Mouse (Mus musculus) right cerebral cortex, postnatal 4 days (tissue): ENCODE results near the gene Plppr1.

Experiments
- DNase-seq: peaks from one replicate; pipeline ENCODE4 v3.0.0-alpha.2; 2022

Plppr1 gene

GRCm38 (mm10) chr4:49144798-49145197, 85.7 kb downstream of the Plppr1 start:
- no peak for DNase-seq

- no peak for DNase-seq
These were observed 89.7 kb downstream of the Plppr1 start for GRCm38 (mm10) chr4:49148775-49149174.

- no peak for DNase-seq
These were observed 90.2 kb downstream of the Plppr1 start for GRCm38 (mm10) chr4:49149251-49149650.

- DNase-seq, result peak; percentile 37
These were observed 94.8 kb downstream of the Plppr1 start for GRCm38 (mm10) chr4:49153849-49154248.

GRCm38 (mm10) chr4:49156781-49157180, 97.7 kb downstream of the Plppr1 start:
- no peak for DNase-seq

- no peak for DNase-seq
These were observed 104.2 kb downstream of the Plppr1 start for GRCm38 (mm10) chr4:49163285-49163684.

- no peak for DNase-seq
These were observed 107.3 kb downstream of the Plppr1 start for GRCm38 (mm10) chr4:49166391-49166790.

- no peak for DNase-seq
These were observed 108.0 kb downstream of the Plppr1 start for GRCm38 (mm10) chr4:49167030-49167429.

GRCm38 (mm10) chr4:49169498-49169897, 110.4 kb downstream of the Plppr1 start:
- DNase-seq, result no peak

- DNase-seq, result no peak
These were observed 119.0 kb downstream of the Plppr1 start for GRCm38 (mm10) chr4:49178101-49178500.

- DNase-seq, result no peak
These were observed 119.8 kb downstream of the Plppr1 start for GRCm38 (mm10) chr4:49178891-49179290.

- no peak for DNase-seq
These were observed 120.6 kb downstream of the Plppr1 start for GRCm38 (mm10) chr4:49179471-49180181.

- no peak for DNase-seq
These were observed 131.0 kb downstream of the Plppr1 start for GRCm38 (mm10) chr4:49189991-49190526.

GRCm38 (mm10) chr4:49197125-49197747, 138.2 kb downstream of the Plppr1 start:
- DNase-seq, result peak; percentile 14

- no peak for DNase-seq
These were observed 151.4 kb downstream of the Plppr1 start for GRCm38 (mm10) chr4:49210457-49210856.

GRCm38 (mm10) chr4:49211582-49211981, 152.5 kb downstream of the Plppr1 start:
- no peak for DNase-seq

GRCm38 (mm10) chr4:49212616-49213544, 153.8 kb downstream of the Plppr1 start:
- DNase-seq, result no peak

GRCm38 (mm10) chr4:49214341-49214740, 155.3 kb downstream of the Plppr1 start:
- DNase-seq, result no peak

- DNase-seq, result no peak
These were observed 164.4 kb downstream of the Plppr1 start for GRCm38 (mm10) chr4:49223501-49223900.

GRCm38 (mm10) chr4:49225021-49225420, 165.9 kb downstream of the Plppr1 start:
- DNase-seq, result no peak

GRCm38 (mm10) chr4:49232206-49233031, 173.3 kb downstream of the Plppr1 start:
- DNase-seq, result no peak

GRCm38 (mm10) chr4:49233032-49233406, 173.9 kb downstream of the Plppr1 start:
- no peak for DNase-seq
